In genomic region chr5:143504453-143504852, GRCm38 (mm10) we compare ENCODE assay signal across 9 mouse cellular contexts. TPM values are rescaled to one million over a fixed set of nuclear protein-coding genes. Genes with fewer than 3 reads are reported as not detected.
DNase-seq lines count a peak whose midpoint lies in the region; ATAC-seq and TF ChIP-seq lines count a peak whose summit lies in the region.
"Had no signal": no experiment of that assay in that cellular context is flagged by ENCODE, and none has a peak within 500 bp of the region (broad histone marks: within the 10 kb centered on the region; RNA-seq: fewer than 3 reads in every experiment).

No protein-coding gene starts in this region.

- H3K4me2 ChIP-seq in embryonic facial prominence, embryonic 11.5 days (ENCODE audit: low read depth, low read length) = no peak overlapping the region
- H3K4me2 ChIP-seq in midbrain, postnatal 0 days (ENCODE audit: low read depth, low read length, poor library complexity, severe bottlenecking) = no peak overlapping the region
- H3K4me2 ChIP-seq in forebrain, embryonic 13.5 days = no peak overlapping the region

- no peak overlapping the region for H3K9ac ChIP-seq in embryonic facial prominence, embryonic 11.5 days (replicated peaks; ENCODE audit: low read length)
- H3K9ac ChIP-seq in midbrain, postnatal 0 days (replicated peaks; ENCODE audit: low read length, poor library complexity, severe bottlenecking) = no peak overlapping the region
- H3K9ac ChIP-seq in forebrain, embryonic 13.5 days = no peak overlapping the region

- H3K4me1 ChIP-seq in embryonic facial prominence, embryonic 11.5 days (ENCODE audit: control insufficient read depth, insufficient read depth, low read length) = peaks cover 9% of the 10 kb centered on the region
- peaks cover 27% of the 10 kb centered on the region for H3K4me1 ChIP-seq in embryonic facial prominence, embryonic 10.5 days
- H3K4me1 ChIP-seq in midbrain, postnatal 0 days (ENCODE audit: insufficient read depth, low read length) = no peaks in the 10 kb centered on the region
- H3K4me1 ChIP-seq in midbrain, embryonic 10.5 days = no peaks in the 10 kb centered on the region; the same call in 1 of the 2 replicates
- peaks cover 4% of the 10 kb centered on the region; the same call in 1 of the 2 replicates for H3K4me1 ChIP-seq in forebrain, embryonic 13.5 days

- ATAC-seq in embryonic facial prominence, embryonic 11.5 days (replicated peaks; ENCODE audit: insufficient number of reproducible peaks, low FRiP score, low TSS enrichment, low read depth) = no peak
- no peak for ATAC-seq in midbrain, postnatal 0 days (ENCODE audit: low FRiP score)
- no peak for ATAC-seq in forebrain, embryonic 13.5 days

- no peaks in the 10 kb centered on the region for H3K27me3 ChIP-seq in embryonic facial prominence, embryonic 11.5 days (ENCODE audit: control insufficient read depth, insufficient read depth, low read length)
- H3K27me3 ChIP-seq in embryonic facial prominence, embryonic 10.5 days (replicated peaks; ENCODE audit: low read depth, poor library complexity, severe bottlenecking) = no peaks in the 10 kb centered on the region
- no peaks in the 10 kb centered on the region for H3K27me3 ChIP-seq in midbrain, postnatal 0 days (ENCODE audit: insufficient read depth, low read length)
- H3K27me3 ChIP-seq in midbrain, embryonic 10.5 days (ENCODE audit: low read depth, poor library complexity, severe bottlenecking) = no peaks in the 10 kb centered on the region
- no peaks in the 10 kb centered on the region for H3K27me3 ChIP-seq in forebrain, embryonic 13.5 days

- peak; percentile 63 for TF ChIP-seq CTCF in midbrain, postnatal 0 days (IDR thresholded peaks at IDR 0.05)

- H3K27ac ChIP-seq in embryonic facial prominence, embryonic 11.5 days (replicated peaks; ENCODE audit: low read depth, low read length) = no peak overlapping the region
- H3K27ac ChIP-seq in embryonic facial prominence, embryonic 10.5 days (replicated peaks) = no peak overlapping the region
- no peak overlapping the region for H3K27ac ChIP-seq in midbrain, postnatal 0 days (ENCODE audit: low read depth, low read length)
- H3K27ac ChIP-seq in midbrain, embryonic 10.5 days (replicated peaks) = no peak overlapping the region
- no peak overlapping the region for H3K27ac ChIP-seq in forebrain, embryonic 13.5 days

- no peaks in the 10 kb centered on the region for H3K9me3 ChIP-seq in embryonic facial prominence, embryonic 11.5 days (replicated peaks; ENCODE audit: control insufficient read depth, low read length)
- no peaks in the 10 kb centered on the region for H3K9me3 ChIP-seq in embryonic facial prominence, embryonic 10.5 days
- no peaks in the 10 kb centered on the region for H3K9me3 ChIP-seq in midbrain, postnatal 0 days (ENCODE audit: low read length)
- H3K9me3 ChIP-seq in midbrain, embryonic 10.5 days (replicated peaks) = no peaks in the 10 kb centered on the region
- no peaks in the 10 kb centered on the region for H3K9me3 ChIP-seq in forebrain, embryonic 13.5 days (replicated peaks)

- 72% methylated on average over 3 of the region's 3 CpGs for WGBS in embryonic facial prominence, embryonic 11.5 days
- WGBS in embryonic facial prominence, embryonic 10.5 days = 72% methylated on average over 3 of the region's 3 CpGs
- WGBS in midbrain, postnatal 0 days = 64% methylated on average over 3 of the region's 3 CpGs
- 70% methylated on average over 3 of the region's 3 CpGs for WGBS in midbrain, embryonic 10.5 days
- 69% methylated on average over 3 of the region's 3 CpGs for WGBS in forebrain, embryonic 13.5 days

- H3K4me3 ChIP-seq in embryonic facial prominence, embryonic 11.5 days (ENCODE audit: low read depth, low read length) = no peak overlapping the region
- no peak overlapping the region for H3K4me3 ChIP-seq in embryonic facial prominence, embryonic 10.5 days
- H3K4me3 ChIP-seq in midbrain, postnatal 0 days (ENCODE audit: low read depth, low read length) = no peak overlapping the region
- no peak overlapping the region for H3K4me3 ChIP-seq in midbrain, embryonic 10.5 days
- no peak overlapping the region for H3K4me3 ChIP-seq in forebrain, embryonic 13.5 days

- H3K36me3 ChIP-seq in embryonic facial prominence, embryonic 11.5 days (replicated peaks; ENCODE audit: control insufficient read depth, insufficient read depth, low read depth, low read length) = peaks cover 8% of the 10 kb centered on the region
- H3K36me3 ChIP-seq in embryonic facial prominence, embryonic 10.5 days (replicated peaks) = peaks cover 94% of the 10 kb centered on the region
- peaks cover 34% of the 10 kb centered on the region for H3K36me3 ChIP-seq in midbrain, postnatal 0 days (ENCODE audit: insufficient read depth, low read length)
- peaks cover 92% of the 10 kb centered on the region for H3K36me3 ChIP-seq in midbrain, embryonic 10.5 days
- H3K36me3 ChIP-seq in forebrain, embryonic 13.5 days (ENCODE audit: poor library complexity, severe bottlenecking) = peaks cover 83% of the 10 kb centered on the region

- DNase-seq in embryonic facial prominence, embryonic 11.5 days (ENCODE audit: low spot score) = peak; percentile 49
- DNase-seq in embryonic facial prominence, embryonic 10.5 days (ENCODE audit: low spot score) = no peak
- DNase-seq in midbrain, postnatal 0 days (ENCODE audit: low spot score) = no peak
- no peak for DNase-seq in midbrain, embryonic 10.5 days (ENCODE audit: low spot score)
- DNase-seq in embryo, embryonic 11 days = peak; percentile 45
- peak; percentile 6 for DNase-seq in retina, postnatal 7 days (ENCODE audit: low read depth, low spot score)
- DNase-seq in ovary, postnatal 36 days (ENCODE audit: low spot score) = no peak
- DNase-seq: layer of hippocampus, postnatal 36 days had no signal

RNA-seq across cellular contexts. Expression of gene Rac1, which starts 23.4 kb away (rescaled TPM):
- polyA plus RNA-seq in embryonic facial prominence, embryonic 11.5 days (2014; fragmentation: Nextera tagmentation; extraction: Ambion mirVana) = 521 and 540 TPM in 2 replicates
- 400 and 407 TPM in 2 replicates for polyA plus RNA-seq in embryonic facial prominence, embryonic 10.5 days (2016; fragmentation: Nextera tagmentation; extraction: Ambion mirVana)
- total RNA-seq in midbrain, postnatal 0 days (2014; rRNA removed) = 194 and 199 TPM in 2 replicates
- 441 and 451 TPM in 2 replicates for polyA plus RNA-seq in midbrain, postnatal 0 days (2015; fragmentation: Nextera tagmentation; extraction: Ambion mirVana)
- polyA plus RNA-seq in midbrain, embryonic 10.5 days (2016; fragmentation: Nextera tagmentation; extraction: Ambion mirVana) = 378 and 386 TPM in 2 replicates
- polyA plus RNA-seq in forebrain, embryonic 13.5 days (2015; fragmentation: Nextera tagmentation; extraction: Ambion mirVana) = 322 and 336 TPM in 2 replicates

RNA-seq across cellular contexts. Expression of gene Daglb, which starts 40.1 kb away (rescaled TPM):
- polyA plus RNA-seq in embryonic facial prominence, embryonic 11.5 days (2014; fragmentation: Nextera tagmentation; extraction: Ambion mirVana) = 7.2 and 7.3 TPM in 2 replicates
- 12.4 and 12.6 TPM in 2 replicates for polyA plus RNA-seq in embryonic facial prominence, embryonic 10.5 days (2016; fragmentation: Nextera tagmentation; extraction: Ambion mirVana)
- total RNA-seq in midbrain, postnatal 0 days (2014; rRNA removed) = 24.6 and 25.6 TPM in 2 replicates
- 21.3 and 22.8 TPM in 2 replicates for polyA plus RNA-seq in midbrain, postnatal 0 days (2015; fragmentation: Nextera tagmentation; extraction: Ambion mirVana)
- 15.0 and 15.2 TPM in 2 replicates for polyA plus RNA-seq in midbrain, embryonic 10.5 days (2016; fragmentation: Nextera tagmentation; extraction: Ambion mirVana)
- polyA plus RNA-seq in forebrain, embryonic 13.5 days (2015; fragmentation: Nextera tagmentation; extraction: Ambion mirVana) = 13.5 and 13.6 TPM in 2 replicates

Comparison
In these comparisons a context has a peak if more than half of its experiments do, and no peak if none do; other contexts are left out.
1. DNase-seq: peak in embryonic facial prominence, embryonic 11.5 days (single experiment), embryo, embryonic 11 days (single experiment) and retina, postnatal 7 days (single experiment); none in embryonic facial prominence, embryonic 10.5 days (single experiment), midbrain, postnatal 0 days (single experiment), midbrain, embryonic 10.5 days (single experiment) and ovary, postnatal 36 days (single experiment).